Mouse (Mus musculus): ENCODE results near the gene Irx6. TPM values are rescaled to one million over a fixed set of nuclear protein-coding genes. Genes with fewer than 3 reads are reported as not detected.

Irx6 gene
- polyA plus RNA-seq, 1 experiment from 2014 or later: 0.69 TPM

- H3K27me3 ChIP-seq (ENCODE audit: control insufficient read depth, insufficient read depth, low read length): no peaks in the 10 kb centered on the region
- H3K9ac ChIP-seq (ENCODE audit: low read depth, low read length): no peak overlapping the region
- H3K9me3 ChIP-seq (ENCODE audit: control insufficient read depth, low read length): no peaks in the 10 kb centered on the region
- H3K36me3 ChIP-seq (ENCODE audit: control insufficient read depth, insufficient read depth, low read length): no peaks in the 10 kb centered on the region
- ATAC-seq (ENCODE audit: low FRiP score) (no peak), DNase-seq (ENCODE audit: low spot score) (no peak)
- H3K4me3 ChIP-seq (ENCODE audit: low read depth, low read length): no peak overlapping the region
- H3K4me2 ChIP-seq (replicated peaks; ENCODE audit: low read depth, low read length): no peak overlapping the region
- no peak overlapping the region for H3K27ac ChIP-seq (ENCODE audit: low read depth, low read length)
- WGBS: 86% methylated on average over 1 of the region's 1 CpGs
- H3K4me1 ChIP-seq (replicated peaks; ENCODE audit: control insufficient read depth, insufficient read depth, low read length): no peaks in the 10 kb centered on the region
These were observed 39.2 kb downstream of the Irx6 start for GRCm38 (mm10) chr8:92713286-92713685.

- Histone ChIP-seq H3K27ac (ENCODE audit: low read depth, low read length) (no peak overlapping the region), H3K27me3 (ENCODE audit: control insufficient read depth, insufficient read depth, low read length) (no peaks in the 10 kb centered on the region), H3K9me3 (ENCODE audit: control insufficient read depth, low read length) (no peaks in the 10 kb centered on the region), H3K4me2 (replicated peaks; ENCODE audit: low read depth, low read length) (no peak overlapping the region), H3K36me3 (ENCODE audit: control insufficient read depth, insufficient read depth, low read length) (no peaks in the 10 kb centered on the region), H3K9ac (ENCODE audit: low read depth, low read length) (no peak overlapping the region), H3K4me1 (replicated peaks; ENCODE audit: control insufficient read depth, insufficient read depth, low read length) (no peaks in the 10 kb centered on the region; the same call in 1 of the 2 replicates), H3K4me3 (ENCODE audit: low read depth, low read length) (no peak overlapping the region)
- WGBS: 78% methylated on average over 4 of the region's 4 CpGs
- ATAC-seq (ENCODE audit: low FRiP score) (no peak), DNase-seq (ENCODE audit: low spot score) (no peak)
These were observed 43.3 kb downstream of the Irx6 start for GRCm38 (mm10) chr8:92717418-92717817.

GRCm38 (mm10) chr8:92718057-92718456 is 44.0 kb downstream of the Irx6 start:
- Histone ChIP-seq H3K36me3 (ENCODE audit: control insufficient read depth, insufficient read depth, low read length) (no peaks in the 10 kb centered on the region), H3K4me3 (ENCODE audit: low read depth, low read length) (no peak overlapping the region), H3K9me3 (ENCODE audit: control insufficient read depth, low read length) (no peaks in the 10 kb centered on the region), H3K27ac (ENCODE audit: low read depth, low read length) (no peak overlapping the region), H3K9ac (ENCODE audit: low read depth, low read length) (no peak overlapping the region), H3K4me1 (replicated peaks; ENCODE audit: control insufficient read depth, insufficient read depth, low read length) (no peaks in the 10 kb centered on the region; the same call in 1 of the 2 replicates), H3K4me2 (replicated peaks; ENCODE audit: low read depth, low read length) (no peak overlapping the region), H3K27me3 (ENCODE audit: control insufficient read depth, insufficient read depth, low read length) (no peaks in the 10 kb centered on the region)
- WGBS: 87% methylated on average over 5 of the region's 5 CpGs
- no peak for ATAC-seq (ENCODE audit: low FRiP score)
- no peak for DNase-seq (ENCODE audit: low spot score)

- ATAC-seq (ENCODE audit: low FRiP score) (peak; percentile 77), DNase-seq (ENCODE audit: low spot score) (peak; percentile 76)
- no peak overlapping the region for H3K27ac ChIP-seq (ENCODE audit: low read depth, low read length)
- H3K9me3 ChIP-seq (ENCODE audit: control insufficient read depth, low read length): no peaks in the 10 kb centered on the region
- WGBS: 48% methylated on average over 12 of the region's 12 CpGs
- no peaks in the 10 kb centered on the region for H3K36me3 ChIP-seq (ENCODE audit: control insufficient read depth, insufficient read depth, low read length)
- no peak overlapping the region for H3K9ac ChIP-seq (ENCODE audit: low read depth, low read length)
- no peaks in the 10 kb centered on the region for H3K27me3 ChIP-seq (ENCODE audit: control insufficient read depth, insufficient read depth, low read length)
- no peak overlapping the region for H3K4me2 ChIP-seq (replicated peaks; ENCODE audit: low read depth, low read length)
- H3K4me3 ChIP-seq (ENCODE audit: low read depth, low read length): no peak overlapping the region
- peaks cover 6% of the 10 kb centered on the region; the same call in 1 of the 2 replicates for H3K4me1 ChIP-seq (replicated peaks; ENCODE audit: control insufficient read depth, insufficient read depth, low read length)
These were observed 47.3 kb downstream of the Irx6 start for GRCm38 (mm10) chr8:92721266-92721935.

- peaks cover 6% of the 10 kb centered on the region; the same call in 1 of the 2 replicates for H3K4me1 ChIP-seq (replicated peaks; ENCODE audit: control insufficient read depth, insufficient read depth, low read length)
- H3K4me2 ChIP-seq (replicated peaks; ENCODE audit: low read depth, low read length): no peak overlapping the region
- no peak overlapping the region for H3K4me3 ChIP-seq (ENCODE audit: low read depth, low read length)
- WGBS: 69% methylated on average over 8 of the region's 8 CpGs
- no peaks in the 10 kb centered on the region for H3K9me3 ChIP-seq (ENCODE audit: control insufficient read depth, low read length)
- H3K27me3 ChIP-seq (ENCODE audit: control insufficient read depth, insufficient read depth, low read length): no peaks in the 10 kb centered on the region
- H3K36me3 ChIP-seq (ENCODE audit: control insufficient read depth, insufficient read depth, low read length): no peaks in the 10 kb centered on the region
- peak; percentile 24 for DNase-seq (ENCODE audit: low spot score)
- no peak; the same call in 1 of the 2 replicates for ATAC-seq (ENCODE audit: low FRiP score)
- H3K27ac ChIP-seq (ENCODE audit: low read depth, low read length): no peak overlapping the region
- no peak overlapping the region for H3K9ac ChIP-seq (ENCODE audit: low read depth, low read length)
These were observed 47.8 kb downstream of the Irx6 start for GRCm38 (mm10) chr8:92721936-92722321.

- H3K4me1 ChIP-seq (replicated peaks; ENCODE audit: control insufficient read depth, insufficient read depth, low read length): peaks cover 6% of the 10 kb centered on the region; the same call in 1 of the 2 replicates
- H3K9ac ChIP-seq (ENCODE audit: low read depth, low read length): no peak overlapping the region
- WGBS: 37% methylated on average over 6 of the region's 6 CpGs
- H3K27ac ChIP-seq (ENCODE audit: low read depth, low read length): peak overlapping the region; percentile 51; the same call in 1 of the 2 replicates
- ATAC-seq (ENCODE audit: low FRiP score) (no peak), DNase-seq (ENCODE audit: low spot score) (peak; percentile 44)
- H3K27me3 ChIP-seq (ENCODE audit: control insufficient read depth, insufficient read depth, low read length): no peaks in the 10 kb centered on the region
- no peak overlapping the region for H3K4me2 ChIP-seq (replicated peaks; ENCODE audit: low read depth, low read length)
- no peaks in the 10 kb centered on the region for H3K9me3 ChIP-seq (ENCODE audit: control insufficient read depth, low read length)
- H3K4me3 ChIP-seq (ENCODE audit: low read depth, low read length): no peak overlapping the region
- H3K36me3 ChIP-seq (ENCODE audit: control insufficient read depth, insufficient read depth, low read length): no peaks in the 10 kb centered on the region
These were observed 49.2 kb downstream of the Irx6 start for GRCm38 (mm10) chr8:92723320-92723719.

GRCm38 (mm10) chr8:92723947-92724346 is 49.9 kb downstream of the Irx6 start:
- H3K9ac ChIP-seq (ENCODE audit: low read depth, low read length): no peak overlapping the region
- DNase-seq (ENCODE audit: low spot score) (peak; percentile 43), ATAC-seq (ENCODE audit: low FRiP score) (peak; percentile 65)
- peaks cover 6% of the 10 kb centered on the region; the same call in 1 of the 2 replicates for H3K4me1 ChIP-seq (replicated peaks; ENCODE audit: control insufficient read depth, insufficient read depth, low read length)
- 36% methylated on average over 7 of the region's 7 CpGs for WGBS
- no peaks in the 10 kb centered on the region for H3K27me3 ChIP-seq (ENCODE audit: control insufficient read depth, insufficient read depth, low read length)
- peak overlapping the region; percentile 51; the same call in 1 of the 2 replicates for H3K27ac ChIP-seq (ENCODE audit: low read depth, low read length)
- no peaks in the 10 kb centered on the region for H3K9me3 ChIP-seq (ENCODE audit: control insufficient read depth, low read length)
- H3K36me3 ChIP-seq (ENCODE audit: control insufficient read depth, insufficient read depth, low read length): no peaks in the 10 kb centered on the region
- H3K4me2 ChIP-seq (replicated peaks; ENCODE audit: low read depth, low read length): no peak overlapping the region
- no peak overlapping the region for H3K4me3 ChIP-seq (ENCODE audit: low read depth, low read length)

GRCm38 (mm10) chr8:92724359-92724758 is 50.3 kb downstream of the Irx6 start:
- DNase-seq (ENCODE audit: low spot score) (no peak), ATAC-seq (ENCODE audit: low FRiP score) (peak; percentile 35; the same call in 1 of the 2 replicates)
- Histone ChIP-seq H3K27ac (ENCODE audit: low read depth, low read length) (peak overlapping the region; percentile 51; the same call in 1 of the 2 replicates), H3K4me3 (ENCODE audit: low read depth, low read length) (no peak overlapping the region), H3K4me1 (replicated peaks; ENCODE audit: control insufficient read depth, insufficient read depth, low read length) (peaks cover 6% of the 10 kb centered on the region; the same call in 1 of the 2 replicates), H3K9me3 (ENCODE audit: control insufficient read depth, low read length) (no peaks in the 10 kb centered on the region), H3K9ac (ENCODE audit: low read depth, low read length) (no peak overlapping the region), H3K27me3 (ENCODE audit: control insufficient read depth, insufficient read depth, low read length) (no peaks in the 10 kb centered on the region), H3K4me2 (replicated peaks; ENCODE audit: low read depth, low read length) (no peak overlapping the region), H3K36me3 (ENCODE audit: control insufficient read depth, insufficient read depth, low read length) (no peaks in the 10 kb centered on the region)
- 63% methylated on average over 8 of the region's 8 CpGs for WGBS

All from hindbrain, embryonic 11.5 days (tissue).